Mouse (Mus musculus): ENCODE results near the gene Prx. TPM values are rescaled to one million over a fixed set of nuclear protein-coding genes. Genes with fewer than 3 reads are reported as not detected.

The Prx gene
- polyA plus RNA-seq, 1 experiment: 0.33 TPM

DNA sequence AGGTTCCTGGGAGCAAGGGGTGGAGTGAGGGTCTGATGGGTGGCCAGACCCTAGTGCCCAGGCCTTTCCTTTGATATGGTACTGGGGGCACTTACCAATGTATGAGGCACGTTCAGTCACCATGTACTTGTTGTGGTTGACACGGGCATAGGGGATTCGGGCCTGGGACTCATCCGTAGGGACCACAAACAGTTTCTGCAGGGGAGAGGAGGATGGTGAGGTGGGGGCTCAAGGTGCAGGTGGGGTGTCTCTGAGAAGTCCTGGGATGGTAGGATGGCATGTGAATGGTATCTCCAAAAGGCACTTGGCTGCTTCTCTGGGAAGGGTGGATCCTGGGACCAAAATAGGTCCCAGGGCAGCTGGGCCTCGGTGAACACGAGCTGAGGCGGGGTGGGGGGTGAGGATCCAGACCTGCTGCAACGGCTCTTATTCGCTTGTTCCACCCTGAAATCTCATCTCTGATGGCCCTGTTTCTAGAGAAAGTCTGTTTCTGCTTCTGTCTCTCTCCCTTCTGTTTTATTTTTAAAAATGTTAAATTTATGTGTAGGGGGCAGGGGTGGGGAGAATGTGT is 33.4 kb downstream of the Prx start:
- TF ChIP-seq CTCF (IDR thresholded peaks at IDR 0.05; ENCODE audit: control insufficient read depth, insufficient read depth, insufficient replicate concordance, low read depth, low read length) (no peak), POLR2A (IDR thresholded peaks at IDR 0.05; ENCODE audit: control insufficient read depth, low read depth, low read length) (no peak)
- no peaks in the 10 kb centered on the region for H3K27me3 ChIP-seq (ENCODE audit: control insufficient read depth, insufficient read depth, low read length)
- H3K27ac ChIP-seq (ENCODE audit: control insufficient read depth, insufficient read depth, low read depth, low read length): no peak overlapping the region
- no peak overlapping the region for H3K4me3 ChIP-seq (ENCODE audit: control insufficient read depth, low read depth, low read length)
- H3K36me3 ChIP-seq (ENCODE audit: control insufficient read depth, insufficient read depth, low read length): no peaks in the 10 kb centered on the region
- peaks cover 4% of the 10 kb centered on the region for H3K4me1 ChIP-seq (ENCODE audit: control insufficient read depth, insufficient read depth, low read length)

DNA sequence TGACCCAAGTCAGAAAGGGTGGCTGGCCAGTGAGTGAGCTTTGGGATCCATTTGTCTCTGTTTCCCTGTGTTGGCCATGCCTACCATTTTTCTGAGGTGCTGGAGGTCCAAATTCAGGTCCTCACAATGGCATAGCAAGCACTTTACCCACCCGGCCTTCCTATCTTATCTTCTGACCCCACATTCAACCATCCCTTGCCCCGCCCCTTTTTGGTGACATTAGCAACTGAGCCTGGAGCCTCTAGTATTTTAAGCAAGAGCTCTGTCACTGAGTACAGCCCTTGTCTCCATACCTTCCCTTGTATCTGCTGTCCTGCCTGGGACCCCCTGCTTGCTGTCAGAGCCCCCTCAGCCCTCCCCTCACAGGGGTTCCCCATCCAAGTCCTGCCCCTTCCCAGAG is 36.3 kb downstream of the Prx start:
- no peak for TF ChIP-seq POLR2A (IDR thresholded peaks at IDR 0.05; ENCODE audit: control insufficient read depth, low read depth, low read length)
- TF ChIP-seq CTCF (IDR thresholded peaks at IDR 0.05; ENCODE audit: control insufficient read depth, insufficient read depth, insufficient replicate concordance, low read depth, low read length): no peak
- Histone ChIP-seq H3K4me1 (ENCODE audit: control insufficient read depth, insufficient read depth, low read length) (peaks cover 3% of the 10 kb centered on the region), H3K4me3 (ENCODE audit: control insufficient read depth, low read depth, low read length) (no peak overlapping the region), H3K27ac (ENCODE audit: control insufficient read depth, insufficient read depth, low read depth, low read length) (no peak overlapping the region), H3K27me3 (ENCODE audit: control insufficient read depth, insufficient read depth, low read length) (no peaks in the 10 kb centered on the region), H3K36me3 (ENCODE audit: control insufficient read depth, insufficient read depth, low read length) (no peaks in the 10 kb centered on the region)

DNA sequence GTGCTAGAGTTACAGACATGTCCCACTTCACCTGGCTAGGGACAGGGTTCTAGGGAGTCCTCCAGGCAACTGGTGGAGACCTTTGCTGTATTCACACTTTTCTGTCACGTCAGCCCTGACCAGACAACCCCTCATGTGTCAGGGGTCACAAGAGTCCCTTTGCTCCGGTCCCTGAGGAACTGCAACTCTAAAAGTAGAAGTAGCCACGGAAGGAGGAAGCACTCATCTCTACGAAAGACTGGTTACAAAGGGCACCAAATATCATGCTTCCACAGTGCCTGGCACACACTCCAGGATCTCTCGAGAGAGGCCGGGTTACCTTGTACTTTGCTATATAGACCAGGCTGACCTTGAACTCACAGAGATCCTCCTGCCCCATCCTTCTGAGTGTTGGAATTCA is 37.5 kb downstream of the Prx start:
- Histone ChIP-seq H3K4me3 (ENCODE audit: control insufficient read depth, low read depth, low read length) (no peak overlapping the region), H3K27me3 (ENCODE audit: control insufficient read depth, insufficient read depth, low read length) (no peaks in the 10 kb centered on the region), H3K27ac (ENCODE audit: control insufficient read depth, insufficient read depth, low read depth, low read length) (no peak overlapping the region), H3K4me1 (ENCODE audit: control insufficient read depth, insufficient read depth, low read length) (no peaks in the 10 kb centered on the region; the same call in 1 of the 2 replicates), H3K36me3 (ENCODE audit: control insufficient read depth, insufficient read depth, low read length) (no peaks in the 10 kb centered on the region)
- TF ChIP-seq POLR2A (IDR thresholded peaks at IDR 0.05; ENCODE audit: control insufficient read depth, low read depth, low read length): no peak
- no peak for TF ChIP-seq CTCF (IDR thresholded peaks at IDR 0.05; ENCODE audit: control insufficient read depth, insufficient read depth, insufficient replicate concordance, low read depth, low read length)

DNA sequence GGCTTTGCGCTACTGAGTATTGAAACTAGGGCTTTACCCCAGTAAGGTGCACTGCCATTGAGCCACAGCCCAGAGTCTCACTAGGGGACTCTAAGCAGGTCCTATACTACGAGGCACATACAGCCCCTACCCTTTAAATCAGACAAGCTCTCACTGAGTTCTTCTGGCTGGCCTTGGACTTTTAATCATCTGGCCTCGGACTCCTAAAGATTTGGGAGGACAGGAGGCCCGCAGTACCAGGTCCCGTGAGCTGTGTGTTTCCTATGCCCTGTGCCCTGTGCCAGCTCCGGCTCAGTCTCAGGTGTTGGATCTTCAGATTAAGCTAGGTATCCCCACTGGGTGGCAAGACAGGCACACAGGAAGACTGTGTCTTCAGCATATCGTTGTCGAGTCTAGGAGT is 38.9 kb downstream of the Prx start:
- Histone ChIP-seq H3K27ac (ENCODE audit: control insufficient read depth, insufficient read depth, low read depth, low read length) (no peak overlapping the region), H3K27me3 (ENCODE audit: control insufficient read depth, insufficient read depth, low read length) (no peaks in the 10 kb centered on the region), H3K4me3 (ENCODE audit: control insufficient read depth, low read depth, low read length) (no peak overlapping the region), H3K4me1 (ENCODE audit: control insufficient read depth, insufficient read depth, low read length) (peaks cover 11% of the 10 kb centered on the region), H3K36me3 (ENCODE audit: control insufficient read depth, insufficient read depth, low read length) (no peaks in the 10 kb centered on the region)
- TF ChIP-seq POLR2A (IDR thresholded peaks at IDR 0.05; ENCODE audit: control insufficient read depth, low read depth, low read length) (no peak), CTCF (IDR thresholded peaks at IDR 0.05; ENCODE audit: control insufficient read depth, insufficient read depth, insufficient replicate concordance, low read depth, low read length) (no peak)

DNA sequence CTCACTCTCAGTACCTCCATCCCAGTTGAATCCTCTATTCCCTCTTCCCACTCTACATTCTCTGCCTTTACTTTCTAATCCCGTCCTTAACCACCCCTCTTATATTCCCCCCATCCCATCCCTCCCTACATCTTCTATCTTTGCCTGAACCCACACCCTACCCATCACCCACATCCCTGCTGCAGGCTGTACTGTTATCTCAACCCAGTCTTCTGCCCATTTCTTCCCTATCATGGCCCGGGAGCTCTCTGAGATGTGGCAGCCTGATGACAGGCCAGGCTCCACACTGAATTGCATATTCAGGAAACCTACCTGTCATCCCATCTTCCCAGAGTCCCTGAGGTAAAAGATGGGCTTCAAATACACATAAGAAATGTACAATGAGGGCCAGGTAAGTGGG is 39.7 kb downstream of the Prx start:
- Histone ChIP-seq H3K27me3 (ENCODE audit: control insufficient read depth, insufficient read depth, low read length) (no peaks in the 10 kb centered on the region), H3K4me1 (ENCODE audit: control insufficient read depth, insufficient read depth, low read length) (peaks cover 16% of the 10 kb centered on the region), H3K27ac (ENCODE audit: control insufficient read depth, insufficient read depth, low read depth, low read length) (no peak overlapping the region), H3K4me3 (ENCODE audit: control insufficient read depth, low read depth, low read length) (no peak overlapping the region), H3K36me3 (ENCODE audit: control insufficient read depth, insufficient read depth, low read length) (no peaks in the 10 kb centered on the region)
- TF ChIP-seq POLR2A (IDR thresholded peaks at IDR 0.05; ENCODE audit: control insufficient read depth, low read depth, low read length) (no peak), CTCF (IDR thresholded peaks at IDR 0.05; ENCODE audit: control insufficient read depth, insufficient read depth, insufficient replicate concordance, low read depth, low read length) (no peak)

DNA sequence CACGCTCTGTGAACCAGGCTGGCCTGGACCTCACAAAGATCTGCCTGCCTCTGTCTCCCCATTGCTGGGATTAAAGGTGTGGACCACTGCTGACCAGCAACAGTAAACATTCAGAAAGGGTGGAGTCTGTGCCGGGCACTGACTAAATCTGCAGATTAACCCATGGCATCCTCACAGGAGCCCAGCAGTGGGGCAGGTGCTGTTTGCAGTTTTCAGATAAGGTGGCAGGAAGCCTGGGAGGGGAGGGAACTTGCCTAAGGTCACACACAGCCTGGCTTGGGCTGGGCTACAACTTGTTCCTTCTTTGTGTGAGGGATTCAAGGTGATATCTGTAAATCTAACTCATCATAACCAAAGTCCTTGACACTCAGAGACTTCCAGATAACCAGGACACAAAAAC is 41.4 kb downstream of the Prx start:
- H3K4me3 ChIP-seq (ENCODE audit: control insufficient read depth, low read depth, low read length): no peak overlapping the region

DNA sequence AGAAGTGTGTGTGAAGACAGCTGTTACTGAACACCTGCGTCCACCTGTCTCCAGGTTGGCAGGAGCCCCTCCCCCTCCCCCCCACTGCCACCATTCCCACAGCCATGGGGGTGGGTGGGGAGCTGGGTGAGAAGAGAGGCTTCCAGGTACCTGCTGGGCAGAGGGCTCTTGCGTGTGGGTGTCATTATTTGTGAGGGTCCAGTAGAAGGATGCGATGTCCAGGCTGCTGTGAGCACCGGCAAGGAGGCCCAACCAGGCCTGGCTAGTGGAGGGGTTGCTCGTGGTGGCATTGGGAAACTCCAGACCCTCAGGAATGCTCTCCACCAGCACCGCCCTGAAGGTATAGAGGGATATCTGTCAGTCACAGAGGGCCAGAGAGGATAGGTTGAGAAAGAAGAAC is 41.8 kb downstream of the Prx start:
- Histone ChIP-seq H3K27ac (ENCODE audit: control insufficient read depth, insufficient read depth, low read depth, low read length) (no peak overlapping the region), H3K4me1 (ENCODE audit: control insufficient read depth, insufficient read depth, low read length) (peaks cover 18% of the 10 kb centered on the region), H3K27me3 (ENCODE audit: control insufficient read depth, insufficient read depth, low read length) (no peaks in the 10 kb centered on the region), H3K4me3 (ENCODE audit: control insufficient read depth, low read depth, low read length) (no peak overlapping the region), H3K36me3 (ENCODE audit: control insufficient read depth, insufficient read depth, low read length) (no peaks in the 10 kb centered on the region)
- TF ChIP-seq POLR2A (IDR thresholded peaks at IDR 0.05; ENCODE audit: control insufficient read depth, low read depth, low read length) (no peak), CTCF (IDR thresholded peaks at IDR 0.05; ENCODE audit: control insufficient read depth, insufficient read depth, insufficient replicate concordance, low read depth, low read length) (no peak)

More for the DNA sequence above, 41.4 kb downstream of the Prx start:
- no peaks in the 10 kb centered on the region for H3K27me3 ChIP-seq (ENCODE audit: control insufficient read depth, insufficient read depth, low read length)
- no peaks in the 10 kb centered on the region for H3K36me3 ChIP-seq (ENCODE audit: control insufficient read depth, insufficient read depth, low read length)
- no peak overlapping the region for H3K27ac ChIP-seq (ENCODE audit: control insufficient read depth, insufficient read depth, low read depth, low read length)
- TF ChIP-seq POLR2A (IDR thresholded peaks at IDR 0.05; ENCODE audit: control insufficient read depth, low read depth, low read length) (no peak), CTCF (IDR thresholded peaks at IDR 0.05; ENCODE audit: control insufficient read depth, insufficient read depth, insufficient replicate concordance, low read depth, low read length) (no peak)
- H3K4me1 ChIP-seq (ENCODE audit: control insufficient read depth, insufficient read depth, low read length): peaks cover 18% of the 10 kb centered on the region

DNA sequence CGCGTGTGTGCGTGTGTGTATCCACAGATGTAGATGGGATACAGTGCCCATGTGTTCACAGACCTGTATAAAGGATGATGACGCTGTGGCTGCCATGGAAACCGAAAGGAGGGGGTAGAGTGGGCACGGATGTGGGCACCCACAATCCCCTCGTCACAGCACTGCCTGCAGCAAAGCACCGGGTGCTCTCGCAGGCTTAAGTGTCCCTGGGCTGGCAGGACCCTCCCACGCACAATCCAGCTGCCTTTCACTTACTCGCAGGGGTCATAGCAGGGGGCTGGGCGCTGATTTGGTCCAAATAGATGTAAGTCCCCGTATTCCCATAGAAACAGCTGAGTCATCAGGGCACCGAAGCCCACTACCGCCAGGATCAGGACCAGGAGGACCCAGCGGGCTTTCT is 42.3 kb downstream of the Prx start:
- Histone ChIP-seq H3K27ac (ENCODE audit: control insufficient read depth, insufficient read depth, low read depth, low read length) (no peak overlapping the region), H3K4me1 (ENCODE audit: control insufficient read depth, insufficient read depth, low read length) (peaks cover 18% of the 10 kb centered on the region), H3K27me3 (ENCODE audit: control insufficient read depth, insufficient read depth, low read length) (no peaks in the 10 kb centered on the region), H3K4me3 (ENCODE audit: control insufficient read depth, low read depth, low read length) (no peak overlapping the region), H3K36me3 (ENCODE audit: control insufficient read depth, insufficient read depth, low read length) (no peaks in the 10 kb centered on the region)
- TF ChIP-seq POLR2A (IDR thresholded peaks at IDR 0.05; ENCODE audit: control insufficient read depth, low read depth, low read length) (no peak), CTCF (IDR thresholded peaks at IDR 0.05; ENCODE audit: control insufficient read depth, insufficient read depth, insufficient replicate concordance, low read depth, low read length) (no peak)

Data from testis, adult 2 months (tissue).